In the genomic region with DNA sequence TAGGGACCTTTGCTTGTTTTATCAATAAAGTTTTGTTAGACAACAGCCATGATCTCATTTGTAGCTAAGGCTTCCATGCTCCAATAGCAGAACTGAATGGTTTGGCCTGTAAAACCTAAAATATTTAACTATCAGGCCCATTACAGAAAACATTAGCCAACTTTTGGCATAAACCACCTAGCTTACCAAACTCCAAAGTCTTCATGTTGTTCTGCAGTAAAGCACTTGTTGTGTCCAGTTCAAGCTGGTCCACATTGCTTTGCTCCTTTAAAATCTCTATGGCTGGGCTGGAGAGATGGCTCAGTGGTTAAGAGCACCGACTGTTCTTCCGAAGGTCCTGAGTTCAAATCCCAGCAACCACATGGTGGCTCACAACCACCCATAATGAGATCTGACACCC, we compare ENCODE assay signal across 25 mouse cellular contexts.
DNase-seq lines count a peak whose midpoint lies in the region; ATAC-seq and TF ChIP-seq lines count a peak whose summit lies in the region.
"Had no signal": no experiment of that assay in that cellular context is flagged by ENCODE, and none has a peak within 500 bp of the region (broad histone marks: within the 10 kb centered on the region; RNA-seq: fewer than 3 reads in every experiment).

No protein-coding gene starts in this region.

- TF ChIP-seq POLR2A in heart, adult 2 months (IDR thresholded peaks at IDR 0.05; ENCODE audit: insufficient read depth, low read depth, low read length): no peak
- no peak for TF ChIP-seq POLR2A in liver, adult 2 months (IDR thresholded peaks at IDR 0.05; ENCODE audit: extremely low read depth, insufficient read depth, low read length)

- no peaks in the 10 kb centered on the region for H3K79me2 ChIP-seq in heart, adult 2 months (replicated peaks; ENCODE audit: control insufficient read depth, insufficient read depth, low read length)
- no peaks in the 10 kb centered on the region for H3K79me2 ChIP-seq in liver, adult 2 months (ENCODE audit: control insufficient read depth, insufficient read depth, low read length)

- H3K27me3 ChIP-seq in heart, embryonic 10.5 days (ENCODE audit: insufficient read depth, poor library complexity, severe bottlenecking): no peaks in the 10 kb centered on the region
- H3K27me3 ChIP-seq in heart, adult 2 months (ENCODE audit: control insufficient read depth, insufficient read depth, low read length): no peaks in the 10 kb centered on the region
- H3K27me3 ChIP-seq in liver, adult 2 months (ENCODE audit: control insufficient read depth, insufficient read depth, low read length): no peaks in the 10 kb centered on the region
- H3K27me3 ChIP-seq in stomach, postnatal 0 days (ENCODE audit: control insufficient read depth, insufficient read depth, low read length): no peaks in the 10 kb centered on the region
- H3K27me3 ChIP-seq: forebrain, embryonic 13.5 days; heart, embryonic 12.5 days; heart, embryonic 15.5 days; hindbrain, embryonic 13.5 days had no signal

- H3K9me3 ChIP-seq in heart, embryonic 10.5 days: no peaks in the 10 kb centered on the region
- H3K9me3 ChIP-seq in stomach, postnatal 0 days (ENCODE audit: control insufficient read depth, low read length): no peaks in the 10 kb centered on the region
- H3K9me3 ChIP-seq: forebrain, embryonic 10.5 days; forebrain, embryonic 13.5 days; heart, embryonic 12.5 days; heart, embryonic 15.5 days; hindbrain, embryonic 10.5 days; hindbrain, embryonic 13.5 days had no signal

- peaks cover 2% of the 10 kb centered on the region; the same call in 1 of the 2 replicates for H3K4me1 ChIP-seq in heart, embryonic 10.5 days
- peaks cover 5% of the 10 kb centered on the region for H3K4me1 ChIP-seq in heart, adult 2 months (ENCODE audit: control insufficient read depth, insufficient read depth, low read length)
- H3K4me1 ChIP-seq in liver, adult 2 months (ENCODE audit: control insufficient read depth, insufficient read depth, low read length): peaks cover 18% of the 10 kb centered on the region
- H3K4me1 ChIP-seq in stomach, postnatal 0 days (replicated peaks; ENCODE audit: control insufficient read depth, insufficient read depth): no peaks in the 10 kb centered on the region
- H3K4me1 ChIP-seq: forebrain, embryonic 10.5 days; forebrain, embryonic 13.5 days; heart, embryonic 12.5 days; heart, embryonic 15.5 days; hindbrain, embryonic 10.5 days; hindbrain, embryonic 13.5 days had no signal

- no peak overlapping the region for H3K4me2 ChIP-seq in stomach, postnatal 0 days (replicated peaks; ENCODE audit: low read depth)
- H3K4me2 ChIP-seq: forebrain, embryonic 13.5 days; heart, embryonic 12.5 days; heart, embryonic 15.5 days; hindbrain, embryonic 13.5 days had no signal

- TF ChIP-seq CTCF in heart, adult 2 months (IDR thresholded peaks at IDR 0.05): no peak
- TF ChIP-seq CTCF in liver, adult 2 months (IDR thresholded peaks at IDR 0.05; ENCODE audit: low read depth, low read length): no peak
- no peak for TF ChIP-seq CTCF in stomach, postnatal 0 days (IDR thresholded peaks at IDR 0.05; ENCODE audit: low read depth)

- 96% methylated on average over 2 of the region's 2 CpGs for WGBS in heart, embryonic 10.5 days
- 99% methylated on average over 2 of the region's 2 CpGs for WGBS in heart, adult 2 months
- WGBS in liver, adult 2 months: 64% methylated on average over 2 of the region's 2 CpGs
- WGBS in stomach, postnatal 0 days: 93% methylated on average over 2 of the region's 2 CpGs

- intact Hi-C loops in heart, adult 2 months (cut with DNase I): no loop called here

- TF ChIP-seq EP300 in heart, adult 2 months (IDR thresholded peaks at IDR 0.05; ENCODE audit: insufficient read depth, low read depth, low read length): no peak
- TF ChIP-seq EP300 in stomach, postnatal 0 days (optimal IDR thresholded peaks at IDR 0.05): no peak

- H3K9ac ChIP-seq in heart, adult 2 months (ENCODE audit: low read depth, low read length): no peak overlapping the region
- no peak overlapping the region for H3K9ac ChIP-seq in liver, adult 2 months (ENCODE audit: low read depth, low read length)
- no peak overlapping the region for H3K9ac ChIP-seq in stomach, postnatal 0 days (ENCODE audit: low read length)
- H3K9ac ChIP-seq: forebrain, embryonic 13.5 days; heart, embryonic 12.5 days; heart, embryonic 15.5 days; hindbrain, embryonic 13.5 days had no signal

- H3K36me3 ChIP-seq in heart, embryonic 10.5 days: peaks cover 12% of the 10 kb centered on the region; the same call in 1 of the 2 replicates
- H3K36me3 ChIP-seq in heart, adult 2 months (ENCODE audit: control insufficient read depth, insufficient read depth, low read length): peaks cover 6% of the 10 kb centered on the region; the same call in 1 of the 2 replicates
- H3K36me3 ChIP-seq in liver, adult 2 months (ENCODE audit: control insufficient read depth, insufficient read depth, low read length): peaks cover 27% of the 10 kb centered on the region
- no peaks in the 10 kb centered on the region; the same call in 1 of the 2 replicates for H3K36me3 ChIP-seq in stomach, postnatal 0 days (ENCODE audit: control insufficient read depth, insufficient read depth, low read length)
- H3K36me3 ChIP-seq: forebrain, embryonic 10.5 days; hindbrain, embryonic 10.5 days; hindbrain, embryonic 13.5 days had no signal

- no peak overlapping the region for H3K4me3 ChIP-seq in heart, embryonic 10.5 days
- H3K4me3 ChIP-seq in heart, adult 2 months: no peak overlapping the region
- H3K4me3 ChIP-seq in liver, adult 2 months (ENCODE audit: insufficient read depth, low read depth, low read length): no peak overlapping the region
- no peak overlapping the region for H3K4me3 ChIP-seq in stomach, postnatal 0 days (ENCODE audit: low read depth, low read length)
- H3K4me3 ChIP-seq: forebrain, embryonic 10.5 days; forebrain, embryonic 13.5 days; heart, embryonic 12.5 days; heart, embryonic 15.5 days; hindbrain, embryonic 10.5 days; hindbrain, embryonic 13.5 days had no signal

- DNase-seq in heart, embryonic 10.5 days (ENCODE audit: low spot score): peak; percentile 7
- no peak for DNase-seq in heart, adult 2 months
- peak; percentile 49 to 62 for DNase-seq in kidney, adult 8-10 months
- DNase-seq in kidney, postnatal 14 days: no peak
- peak; percentile 97 for DNase-seq in liver, adult 2 months (ENCODE audit: extremely low read depth, low read depth, low spot score)
- DNase-seq in liver: no peak
- no peak for DNase-seq in stomach, postnatal 0 days (ENCODE audit: low spot score)
- DNase-seq in urinary bladder, postnatal 10 days (ENCODE audit: low spot score): no peak
- DNase-seq: adrenal gland, adult 8-10 months; adrenal gland, postnatal 25 days; cerebellum, adult 18-20 months; cerebellum, adult 9-10 months; cerebellum, postnatal 14 days; gastrocnemius, postnatal 10 days; gastrocnemius, postnatal 36 days; heart, postnatal 10 days; heart, postnatal 36 days had no signal

- no peak for ATAC-seq in stomach, postnatal 0 days (ENCODE audit: low FRiP score, low TSS enrichment)
- ATAC-seq: activated CD4-positive, CD25-positive, alpha-beta regulatory T cell, adult 4 months; forebrain, embryonic 13.5 days; forebrain, embryonic 16.5 days had no signal

- H3K27ac ChIP-seq in heart, embryonic 10.5 days: no peak overlapping the region
- no peak overlapping the region for H3K27ac ChIP-seq in heart, adult 2 months
- H3K27ac ChIP-seq in liver, adult 2 months (replicated peaks; ENCODE audit: insufficient read depth, low read depth, low read length): peak overlapping the region; percentile 71
- peak overlapping the region; percentile 63; the same call in 1 of the 2 replicates for H3K27ac ChIP-seq in stomach, postnatal 0 days (replicated peaks)
- H3K27ac ChIP-seq: forebrain, embryonic 10.5 days; forebrain, embryonic 13.5 days; heart, embryonic 15.5 days; hindbrain, embryonic 10.5 days; hindbrain, embryonic 13.5 days had no signal

Comparison
In these comparisons a context has a peak if more than half of its experiments do, and no peak if none do; other contexts are left out.
1. DNase-seq: peak in heart, embryonic 10.5 days (single experiment), kidney, adult 8-10 months (2 of 2) and liver, adult 2 months (single experiment); none in heart, adult 2 months (0 of 2), kidney, postnatal 14 days (single experiment), liver (single experiment), stomach, postnatal 0 days (single experiment) and urinary bladder, postnatal 10 days (single experiment).
2. H3K27ac ChIP-seq: peak in liver, adult 2 months (single experiment) and stomach, postnatal 0 days (single experiment); none in heart, embryonic 10.5 days (single experiment) and heart, adult 2 months (single experiment).